Mouse (Mus musculus): ENCODE measurements around the gene Ugcg. TPM values are rescaled to one million over a fixed set of nuclear protein-coding genes. Genes with fewer than 3 reads are reported as not detected.

The Ugcg gene
- polyA plus RNA-seq, 2 experiments, result 7.5 to 21.7 TPM

- ATAC-seq (ENCODE audit: insufficient read depth) (peak; percentile 19; the same call in 1 of the 2 replicates), DNase-seq (ENCODE audit: low read depth in 3 of 3, low spot score in 3 of 3) (no peak)
- no peaks in the 10 kb centered on the region for H3K9me3 ChIP-seq (ENCODE audit: control insufficient read depth, low read length)
- peaks cover 6 to 38% of the 10 kb centered on the region in 2 experiments for H3K4me1 ChIP-seq (replicated peaks; ENCODE audit: control insufficient read depth in 2 of 2, insufficient read depth in 2 of 2, low read length in 1 of 2)
- H3K36me3 ChIP-seq (replicated peaks; ENCODE audit: control insufficient read depth, insufficient read depth, low read depth), result no peaks in the 10 kb centered on the region
- H3K27me3 ChIP-seq (ENCODE audit: control insufficient read depth, insufficient read depth, low read length), result no peaks in the 10 kb centered on the region
- TF ChIP-seq EP300 (IDR thresholded peaks at IDR 0.05; ENCODE audit: low read depth), result no peak
- no peak for TF ChIP-seq CTCF (IDR thresholded peaks at IDR 0.05; ENCODE audit: low read depth)
- 17% methylated on average over 2 of the region's 2 CpGs for WGBS (ENCODE audit: insufficient replicate concordance)
- peak overlapping the region; percentile 7; the same call in 1 of the 2 replicates for H3K27ac ChIP-seq
- no peak overlapping the region for H3K4me3 ChIP-seq (ENCODE audit: insufficient read depth in 1 of 2, low read depth in 2 of 2, low read length in 2 of 2)
- H3K9ac ChIP-seq (replicated peaks), result no peak overlapping the region
- H3K4me2 ChIP-seq (ENCODE audit: low read depth), result peak overlapping the region; percentile 32
These were observed 31.4 kb upstream of the Ugcg start for GRCm38 (mm10) chr4:59157654-59158053.

GRCm38 (mm10) chr4:59160289-59160688, 28.8 kb upstream of the Ugcg start:
- no peaks in the 10 kb centered on the region for H3K9me3 ChIP-seq (ENCODE audit: control insufficient read depth, low read length)
- no peaks in the 10 kb centered on the region for H3K36me3 ChIP-seq (replicated peaks; ENCODE audit: control insufficient read depth, insufficient read depth, low read depth)
- DNase-seq (ENCODE audit: low read depth in 3 of 3, low spot score in 3 of 3) (no peak), ATAC-seq (ENCODE audit: insufficient read depth) (no peak)
- no peak for TF ChIP-seq CTCF (IDR thresholded peaks at IDR 0.05; ENCODE audit: low read depth)
- TF ChIP-seq EP300 (IDR thresholded peaks at IDR 0.05; ENCODE audit: low read depth), result no peak; the same call in 1 of the 2 replicates
- H3K4me2 ChIP-seq (ENCODE audit: low read depth), result no peak overlapping the region
- H3K27me3 ChIP-seq (ENCODE audit: control insufficient read depth, insufficient read depth, low read length), result no peaks in the 10 kb centered on the region
- H3K4me3 ChIP-seq (ENCODE audit: insufficient read depth in 1 of 2, low read depth in 2 of 2, low read length in 2 of 2), result no peak overlapping the region
- WGBS (ENCODE audit: insufficient replicate concordance), result 54% methylated on average over 5 of the region's 5 CpGs
- H3K27ac ChIP-seq, result no peak overlapping the region
- H3K9ac ChIP-seq (replicated peaks), result no peak overlapping the region
- H3K4me1 ChIP-seq (replicated peaks; ENCODE audit: control insufficient read depth in 2 of 2, insufficient read depth in 2 of 2, low read length in 1 of 2), result peaks cover 6 to 32% of the 10 kb centered on the region in 2 experiments

GRCm38 (mm10) chr4:59160959-59161670, 27.9 kb upstream of the Ugcg start:
- ATAC-seq (ENCODE audit: insufficient read depth), result no peak
- no peak for DNase-seq (ENCODE audit: low read depth in 3 of 3, low spot score in 3 of 3)
- no peaks in the 10 kb centered on the region for H3K27me3 ChIP-seq (ENCODE audit: control insufficient read depth, insufficient read depth, low read length)
- H3K4me2 ChIP-seq (ENCODE audit: low read depth), result no peak overlapping the region
- no peak overlapping the region for H3K4me3 ChIP-seq (ENCODE audit: insufficient read depth in 1 of 2, low read depth in 2 of 2, low read length in 2 of 2)
- H3K27ac ChIP-seq, result no peak overlapping the region
- no peak overlapping the region for H3K9ac ChIP-seq (replicated peaks)
- 67% methylated on average over 8 of the region's 8 CpGs for WGBS (ENCODE audit: insufficient replicate concordance)
- H3K9me3 ChIP-seq (ENCODE audit: control insufficient read depth, low read length), result no peaks in the 10 kb centered on the region
- no peaks in the 10 kb centered on the region for H3K36me3 ChIP-seq (replicated peaks; ENCODE audit: control insufficient read depth, insufficient read depth, low read depth)
- peaks cover 6 to 32% of the 10 kb centered on the region in 2 experiments for H3K4me1 ChIP-seq (replicated peaks; ENCODE audit: control insufficient read depth in 2 of 2, insufficient read depth in 2 of 2, low read length in 1 of 2)
- no peak for TF ChIP-seq CTCF (IDR thresholded peaks at IDR 0.05; ENCODE audit: low read depth)

- Histone ChIP-seq H3K4me2 (ENCODE audit: low read depth) (no peak overlapping the region), H3K27me3 (ENCODE audit: control insufficient read depth, insufficient read depth, low read length) (no peaks in the 10 kb centered on the region), H3K9me3 (ENCODE audit: control insufficient read depth, low read length) (no peaks in the 10 kb centered on the region), H3K27ac (no peak overlapping the region), H3K36me3 (replicated peaks; ENCODE audit: control insufficient read depth, insufficient read depth, low read depth) (no peaks in the 10 kb centered on the region), H3K4me3 (ENCODE audit: insufficient read depth in 1 of 2, low read depth in 2 of 2, low read length in 2 of 2) (no peak overlapping the region), H3K9ac (replicated peaks) (no peak overlapping the region), H3K4me1 (replicated peaks; ENCODE audit: control insufficient read depth in 2 of 2, insufficient read depth in 2 of 2, low read length in 1 of 2) (peaks cover 0 to 14% of the 10 kb centered on the region in 2 experiments; a peak in 1 of 4 replicates)
- TF ChIP-seq EP300 (IDR thresholded peaks at IDR 0.05; ENCODE audit: low read depth) (no peak), CTCF (IDR thresholded peaks at IDR 0.05; ENCODE audit: low read depth) (no peak)
- no peak for DNase-seq (ENCODE audit: low read depth in 3 of 3, low spot score in 3 of 3)
- ATAC-seq (ENCODE audit: insufficient read depth), result no peak
- 32% methylated on average over 2 of the region's 2 CpGs for WGBS (ENCODE audit: insufficient replicate concordance)
These were observed 25.0 kb upstream of the Ugcg start for GRCm38 (mm10) chr4:59164034-59164433.

GRCm38 (mm10) chr4:59167251-59167847, 21.7 kb upstream of the Ugcg start:
- TF ChIP-seq EP300 (IDR thresholded peaks at IDR 0.05; ENCODE audit: low read depth) (no peak), CTCF (IDR thresholded peaks at IDR 0.05; ENCODE audit: low read depth) (no peak)
- Histone ChIP-seq H3K4me2 (ENCODE audit: low read depth) (no peak overlapping the region), H3K4me3 (ENCODE audit: insufficient read depth in 1 of 2, low read depth in 2 of 2, low read length in 2 of 2) (no peak overlapping the region), H3K9me3 (ENCODE audit: control insufficient read depth, low read length) (no peaks in the 10 kb centered on the region), H3K27ac (no peak overlapping the region), H3K4me1 (replicated peaks; ENCODE audit: control insufficient read depth in 2 of 2, insufficient read depth in 2 of 2, low read length in 1 of 2) (peaks cover 0 to 5% of the 10 kb centered on the region in 2 experiments; a peak in 2 of 4 replicates), H3K9ac (replicated peaks) (no peak overlapping the region), H3K36me3 (replicated peaks; ENCODE audit: control insufficient read depth, insufficient read depth, low read depth) (no peaks in the 10 kb centered on the region), H3K27me3 (ENCODE audit: control insufficient read depth, insufficient read depth, low read length) (no peaks in the 10 kb centered on the region)
- DNase-seq (ENCODE audit: low read depth in 3 of 3, low spot score in 3 of 3) (no peak), ATAC-seq (ENCODE audit: insufficient read depth) (no peak)
- 70% methylated on average over 2 of the region's 2 CpGs for WGBS (ENCODE audit: insufficient replicate concordance)
